Mouse (Mus musculus): ENCODE measurements at regions not wholly inside any gene's neighbourhood (a gene's known extent, or its start where the extent isn't known, plus 50 kb on each side); places are given as distances from the start of the nearest gene placed in this dataset.
A peak's percentile ranks its signal among the peaks of the same experiment; 100 is the strongest.

GRCm38 (mm10) chr19:27032621-27033020 is 146.9 kb downstream of the Gm815 start:
- Histone ChIP-seq H3K4me2 (no peak overlapping the region), H3K9ac (no peak overlapping the region), H3K9me3 (replicated peaks) (no peaks in the 10 kb centered on the region), H3K36me3 (ENCODE audit: poor library complexity, severe bottlenecking) (no peaks in the 10 kb centered on the region), H3K4me3 (no peak overlapping the region), H3K27ac (no peak overlapping the region), H3K27me3 (no peaks in the 10 kb centered on the region), H3K4me1 (peaks cover 14% of the 10 kb centered on the region)
- ATAC-seq, result no peak
- 79% methylated on average over 5 of the region's 5 CpGs for WGBS

GRCm38 (mm10) chr19:27038298-27038697 is 152.6 kb downstream of the Gm815 start:
- Histone ChIP-seq H3K9me3 (replicated peaks) (no peaks in the 10 kb centered on the region), H3K4me3 (no peak overlapping the region), H3K4me2 (no peak overlapping the region), H3K9ac (no peak overlapping the region), H3K4me1 (0 out of 2 replicates have a peak, but pooled peaks cover 7% of the 10 kb centered on the region), H3K27ac (no peak overlapping the region), H3K27me3 (no peaks in the 10 kb centered on the region), H3K36me3 (ENCODE audit: poor library complexity, severe bottlenecking) (no peaks in the 10 kb centered on the region)
- no peak for ATAC-seq
- 15% methylated on average over 3 of the region's 3 CpGs for WGBS

- Histone ChIP-seq H3K27me3 (no peaks in the 10 kb centered on the region), H3K9ac (no peak overlapping the region), H3K27ac (no peak overlapping the region), H3K4me2 (no peak overlapping the region), H3K36me3 (ENCODE audit: poor library complexity, severe bottlenecking) (no peaks in the 10 kb centered on the region), H3K4me1 (0 out of 2 replicates have a peak, but pooled peaks cover 7% of the 10 kb centered on the region), H3K4me3 (no peak overlapping the region), H3K9me3 (replicated peaks) (no peaks in the 10 kb centered on the region)
- no peak for ATAC-seq
- 57% methylated on average over 3 of the region's 3 CpGs for WGBS
These were observed 154.8 kb downstream of the Gm815 start for GRCm38 (mm10) chr19:27040321-27041025.

- H3K9ac ChIP-seq, result no peak overlapping the region
- 28% methylated on average over 12 of the region's 12 CpGs for WGBS
These were observed 149.7 kb upstream of the Vldlr start for GRCm38 (mm10) chr19:27066449-27067181.

GRCm38 (mm10) chr19:27073281-27073680 is 143.0 kb upstream of the Vldlr start:
- H3K9ac ChIP-seq, result no peak overlapping the region
- WGBS, result 72% methylated on average over 3 of the region's 3 CpGs
- no peak for ATAC-seq

More at GRCm38 (mm10) chr19:27066449-27067181, 149.7 kb upstream of the Vldlr start:
- Histone ChIP-seq H3K4me2 (peak overlapping the region; percentile 43), H3K9me3 (replicated peaks) (no peaks in the 10 kb centered on the region), H3K36me3 (ENCODE audit: poor library complexity, severe bottlenecking) (no peaks in the 10 kb centered on the region), H3K27me3 (no peaks in the 10 kb centered on the region), H3K4me3 (0 out of 2 replicates have a peak overlapping the region, but pooled peaks have one; percentile 10), H3K4me1 (peaks cover 17% of the 10 kb centered on the region), H3K27ac (peak overlapping the region; percentile 63)
- ATAC-seq, result peak; percentile 97

GRCm38 (mm10) chr19:27075019-27075418 is 141.3 kb upstream of the Vldlr start:
- no peak for ATAC-seq
- no peak overlapping the region for H3K27ac ChIP-seq
- no peaks in the 10 kb centered on the region for H3K36me3 ChIP-seq (ENCODE audit: poor library complexity, severe bottlenecking)
- no peak overlapping the region for H3K4me3 ChIP-seq
- H3K27me3 ChIP-seq, result no peaks in the 10 kb centered on the region
- H3K4me2 ChIP-seq, result no peak overlapping the region
- 78% methylated on average over 5 of the region's 5 CpGs for WGBS
- no peak overlapping the region for H3K9ac ChIP-seq
- H3K9me3 ChIP-seq (replicated peaks), result no peaks in the 10 kb centered on the region
- no peaks in the 10 kb centered on the region for H3K4me1 ChIP-seq

More at GRCm38 (mm10) chr19:27073281-27073680, 143.0 kb upstream of the Vldlr start:
- H3K27ac ChIP-seq, result no peak overlapping the region
- no peaks in the 10 kb centered on the region for H3K4me1 ChIP-seq
- H3K36me3 ChIP-seq (ENCODE audit: poor library complexity, severe bottlenecking), result no peaks in the 10 kb centered on the region
- H3K4me3 ChIP-seq, result no peak overlapping the region
- no peaks in the 10 kb centered on the region for H3K27me3 ChIP-seq
- no peaks in the 10 kb centered on the region for H3K9me3 ChIP-seq (replicated peaks)
- H3K4me2 ChIP-seq, result no peak overlapping the region

GRCm38 (mm10) chr19:27076920-27077512 is 139.3 kb upstream of the Vldlr start:
- no peak overlapping the region for H3K4me3 ChIP-seq
- H3K36me3 ChIP-seq (ENCODE audit: poor library complexity, severe bottlenecking), result no peaks in the 10 kb centered on the region
- no peak overlapping the region for H3K9ac ChIP-seq
- no peak for ATAC-seq
- H3K27me3 ChIP-seq, result no peaks in the 10 kb centered on the region
- no peak overlapping the region for H3K27ac ChIP-seq
- WGBS, result 80% methylated on average over 4 of the region's 4 CpGs
- H3K4me2 ChIP-seq, result no peak overlapping the region
- H3K4me1 ChIP-seq, result no peaks in the 10 kb centered on the region
- H3K9me3 ChIP-seq (replicated peaks), result no peaks in the 10 kb centered on the region

- WGBS, result 74% methylated on average over 2 of the region's 2 CpGs
- no peaks in the 10 kb centered on the region for H3K4me1 ChIP-seq
- no peak overlapping the region for H3K4me3 ChIP-seq
- H3K4me2 ChIP-seq, result no peak overlapping the region
- no peak for ATAC-seq
- H3K9me3 ChIP-seq (replicated peaks), result 0 out of 2 replicates have a peak, but pooled peaks cover 2% of the 10 kb centered on the region
- H3K27me3 ChIP-seq, result no peaks in the 10 kb centered on the region
- no peak overlapping the region for H3K27ac ChIP-seq
- no peak overlapping the region for H3K9ac ChIP-seq
- no peaks in the 10 kb centered on the region for H3K36me3 ChIP-seq (ENCODE audit: poor library complexity, severe bottlenecking)
These were observed 128.9 kb upstream of the Vldlr start for GRCm38 (mm10) chr19:27087344-27087743.

- Histone ChIP-seq H3K9ac (no peak overlapping the region), H3K9me3 (replicated peaks) (0 out of 2 replicates have a peak, but pooled peaks cover 2% of the 10 kb centered on the region), H3K4me2 (no peak overlapping the region), H3K36me3 (ENCODE audit: poor library complexity, severe bottlenecking) (no peaks in the 10 kb centered on the region), H3K4me1 (no peaks in the 10 kb centered on the region), H3K27me3 (no peaks in the 10 kb centered on the region), H3K27ac (no peak overlapping the region), H3K4me3 (no peak overlapping the region)
- 89% methylated on average over 5 of the region's 5 CpGs for WGBS
- ATAC-seq, result no peak
These were observed 128.5 kb upstream of the Vldlr start for GRCm38 (mm10) chr19:27087833-27088232.

- H3K27ac ChIP-seq, result no peak overlapping the region
- H3K9ac ChIP-seq, result no peak overlapping the region
- H3K4me3 ChIP-seq, result no peak overlapping the region
- 91% methylated on average over 1 of the region's 1 CpGs for whole genome bisulfite sequencing
- no peaks in the 10 kb centered on the region for H3K27me3 ChIP-seq
- H3K36me3 ChIP-seq (ENCODE audit: poor library complexity, severe bottlenecking), result no peaks in the 10 kb centered on the region
- H3K4me1 ChIP-seq, result no peaks in the 10 kb centered on the region
- H3K4me2 ChIP-seq, result no peak overlapping the region
- ATAC-seq, result no peak
- 0 out of 2 replicates have a peak, but pooled peaks cover 2% of the 10 kb centered on the region for H3K9me3 ChIP-seq (replicated peaks)
These were observed 127.2 kb upstream of the Vldlr start for GRCm38 (mm10) chr19:27089099-27089498.

GRCm38 (mm10) chr19:27091603-27092002 is 124.7 kb upstream of the Vldlr start:
- H3K27me3 ChIP-seq, result no peaks in the 10 kb centered on the region
- 97% methylated on average over 2 of the region's 2 CpGs for WGBS
- H3K36me3 ChIP-seq (ENCODE audit: poor library complexity, severe bottlenecking), result no peaks in the 10 kb centered on the region
- no peaks in the 10 kb centered on the region for H3K9me3 ChIP-seq (replicated peaks)
- no peak overlapping the region for H3K4me2 ChIP-seq
- no peaks in the 10 kb centered on the region for H3K4me1 ChIP-seq
- H3K27ac ChIP-seq, result no peak overlapping the region
- ATAC-seq, result no peak
- H3K4me3 ChIP-seq, result no peak overlapping the region
- H3K9ac ChIP-seq, result no peak overlapping the region

GRCm38 (mm10) chr19:27094777-27095478 is 121.4 kb upstream of the Vldlr start:
- ATAC-seq, result no peak
- Histone ChIP-seq H3K9ac (no peak overlapping the region), H3K27ac (no peak overlapping the region), H3K4me3 (no peak overlapping the region), H3K4me2 (no peak overlapping the region), H3K4me1 (no peaks in the 10 kb centered on the region), H3K36me3 (ENCODE audit: poor library complexity, severe bottlenecking) (no peaks in the 10 kb centered on the region), H3K9me3 (replicated peaks) (no peaks in the 10 kb centered on the region), H3K27me3 (no peaks in the 10 kb centered on the region)
- WGBS, result 75% methylated on average over 13 of the region's 13 CpGs

Data from forebrain, embryonic 13.5 days (tissue).